Mouse (Mus musculus): ENCODE measurements at regions not wholly inside any gene's neighbourhood (a gene's known extent, or its start where the extent isn't known, plus 50 kb on each side); places are given as distances from the start of the nearest gene placed in this dataset.

GRCm38 (mm10) chr8:42144220-42144619, 727.3 kb upstream of the Frg1 start:
- DNase-seq, result no peak

- no peak for DNase-seq
Measured at GRCm38 (mm10) chr8:42107582-42107981, 690.7 kb upstream of the Frg1 start.

- DNase-seq, result no peak
Measured at GRCm38 (mm10) chr8:42069314-42069713, 652.4 kb upstream of the Frg1 start.

GRCm38 (mm10) chr8:42043526-42043925, 626.7 kb upstream of the Frg1 start:
- no peak for DNase-seq

GRCm38 (mm10) chr8:42039245-42039644, 622.4 kb upstream of the Frg1 start:
- no peak for DNase-seq

- DNase-seq, result no peak
Measured at GRCm38 (mm10) chr8:42026934-42027333, 610.1 kb upstream of the Frg1 start.

- DNase-seq, result no peak
Measured at GRCm38 (mm10) chr8:42017786-42018185, 600.9 kb upstream of the Frg1 start.

- DNase-seq, result no peak
Measured at GRCm38 (mm10) chr8:42003170-42003569, 586.3 kb upstream of the Frg1 start.

- no peak for DNase-seq
Measured at GRCm38 (mm10) chr8:41989040-41989501, 572.2 kb upstream of the Frg1 start.

GRCm38 (mm10) chr8:41988216-41988615, 571.3 kb upstream of the Frg1 start:
- no peak for DNase-seq

GRCm38 (mm10) chr8:41987417-41987816, 570.5 kb upstream of the Frg1 start:
- no peak for DNase-seq

GRCm38 (mm10) chr8:41972416-41972815, 555.5 kb upstream of the Frg1 start:
- no peak for DNase-seq

- no peak for DNase-seq
Measured at GRCm38 (mm10) chr8:41970536-41970935, 553.7 kb upstream of the Frg1 start.

- no peak for DNase-seq
Measured at GRCm38 (mm10) chr8:41969408-41969807, 552.5 kb upstream of the Frg1 start.

GRCm38 (mm10) chr8:41964088-41964487, 547.2 kb upstream of the Frg1 start:
- DNase-seq, result no peak

GRCm38 (mm10) chr8:41956878-41957277, 540.0 kb upstream of the Frg1 start:
- no peak for DNase-seq

GRCm38 (mm10) chr8:41950736-41951135, 533.9 kb upstream of the Frg1 start:
- DNase-seq, result no peak

- DNase-seq, result no peak
Measured at GRCm38 (mm10) chr8:41939298-41939697, 522.4 kb upstream of the Frg1 start.

- DNase-seq, result no peak
Measured at GRCm38 (mm10) chr8:41921106-41921505, 504.2 kb upstream of the Frg1 start.

GRCm38 (mm10) chr8:41920536-41920935, 503.7 kb upstream of the Frg1 start:
- no peak for DNase-seq

- no peak for DNase-seq
Measured at GRCm38 (mm10) chr8:41878029-41878748, 461.3 kb upstream of the Frg1 start.

GRCm38 (mm10) chr8:41869681-41870356, 452.9 kb upstream of the Frg1 start:
- no peak for DNase-seq

GRCm38 (mm10) chr8:41860918-41861317, 444.0 kb upstream of the Frg1 start:
- no peak for DNase-seq

GRCm38 (mm10) chr8:41831713-41832112, 414.8 kb upstream of the Frg1 start:
- no peak for DNase-seq

GRCm38 (mm10) chr8:41830407-41830806, 413.5 kb upstream of the Frg1 start:
- no peak for DNase-seq

Data from thymus, postnatal 14 days (tissue).